Mouse (Mus musculus) natural killer cell, adult 2 months (primary cell): ENCODE data around the gene Isoc2b.
"Not testable (repeated sequence)": the region's sequence is repeated elsewhere in the genome, so short reads cannot be mapped to it uniquely, and the experiment has no call there.

ENCODE experiments used
- DNase-seq, 2 experiments: peaks; one replicate each; pipeline ENCODE4 v3.0.0; 2022; ENCODE audit warnings: low spot score in 2 of 2

The Isoc2b gene

GRCm38 (mm10) chr7:4865579-4866493, 4.2 kb downstream of the Isoc2b start:
- DNase-seq: peak; percentile 95 to 96

- peak in 1 of 2 experiments; percentile 34 for DNase-seq
These were observed 5.0 kb downstream of the Isoc2b start for GRCm38 (mm10) chr7:4865090-4865489.

GRCm38 (mm10) chr7:4864130-4864845, 5.8 kb downstream of the Isoc2b start:
- DNase-seq: no peak

- no peak for DNase-seq
These were observed 6.4 kb downstream of the Isoc2b start for GRCm38 (mm10) chr7:4863541-4864080.

GRCm38 (mm10) chr7:4863041-4863440, 7.0 kb downstream of the Isoc2b start:
- DNase-seq: no peak

- not testable (repeated sequence) for DNase-seq
These were observed 9.1 kb downstream of the Isoc2b start for GRCm38 (mm10) chr7:4860926-4861325.

GRCm38 (mm10) chr7:4859418-4859978, 10.6 kb downstream of the Isoc2b start:
- DNase-seq: no peak

GRCm38 (mm10) chr7:4857321-4857720, 12.7 kb downstream of the Isoc2b start:
- no peak for DNase-seq

GRCm38 (mm10) chr7:4856508-4856907, 13.6 kb downstream of the Isoc2b start:
- DNase-seq: no peak

- no peak for DNase-seq
These were observed 16.4 kb downstream of the Isoc2b start for GRCm38 (mm10) chr7:4853613-4854012.

- no peak for DNase-seq
These were observed 18.8 kb downstream of the Isoc2b start for GRCm38 (mm10) chr7:4851315-4851688.

- DNase-seq: no peak
These were observed 19.3 kb downstream of the Isoc2b start for GRCm38 (mm10) chr7:4850621-4851314.

GRCm38 (mm10) chr7:4849372-4849771, 20.7 kb downstream of the Isoc2b start:
- DNase-seq: no peak

GRCm38 (mm10) chr7:4844917-4845309, 25.1 kb downstream of the Isoc2b start:
- no peak for DNase-seq

- no peak for DNase-seq
These were observed 25.7 kb downstream of the Isoc2b start, which contains the start of gene Shisa7 for GRCm38 (mm10) chr7:4844245-4844916. Shisa7 (minus strand) TSS chr7:4844696.

GRCm38 (mm10) chr7:4843604-4844244, 26.3 kb downstream of the Isoc2b start:
- no peak for DNase-seq

- no peak for DNase-seq
These were observed 27.4 kb downstream of the Isoc2b start for GRCm38 (mm10) chr7:4842634-4843131.

GRCm38 (mm10) chr7:4842077-4842476, 28.0 kb downstream of the Isoc2b start:
- no peak for DNase-seq

GRCm38 (mm10) chr7:4837639-4838038, 32.4 kb downstream of the Isoc2b start:
- no peak for DNase-seq

GRCm38 (mm10) chr7:4836351-4836792, 33.7 kb downstream of the Isoc2b start:
- peak; percentile 53 to 70 for DNase-seq
